Mouse (Mus musculus) small intestine, adult 2 months (tissue): ENCODE data around the gene Pitpnm1.

ENCODE experiments used
- CTCF ChIP-seq: fragments of 200-500 bp; IDR thresholded peaks from 2 replicates; pipeline ENCODE4 v1.5.1; 2012; ENCODE audit warnings: low read depth, mild to moderate bottlenecking, control low read depth, inconsistent platforms, low read length, moderate library complexity, mixed read lengths; ENCODE audit not compliant: insufficient replicate concordance, insufficient read length; ENCODE audit errors: extremely low read depth
- POLR2A ChIP-seq: fragments of 200-500 bp; IDR thresholded peaks from 2 replicates; pipeline ENCODE4 v1.6.1; 2012; ENCODE audit warnings: low read depth, mild to moderate bottlenecking, control low read depth, inconsistent platforms, low read length, moderate library complexity

DNA sequence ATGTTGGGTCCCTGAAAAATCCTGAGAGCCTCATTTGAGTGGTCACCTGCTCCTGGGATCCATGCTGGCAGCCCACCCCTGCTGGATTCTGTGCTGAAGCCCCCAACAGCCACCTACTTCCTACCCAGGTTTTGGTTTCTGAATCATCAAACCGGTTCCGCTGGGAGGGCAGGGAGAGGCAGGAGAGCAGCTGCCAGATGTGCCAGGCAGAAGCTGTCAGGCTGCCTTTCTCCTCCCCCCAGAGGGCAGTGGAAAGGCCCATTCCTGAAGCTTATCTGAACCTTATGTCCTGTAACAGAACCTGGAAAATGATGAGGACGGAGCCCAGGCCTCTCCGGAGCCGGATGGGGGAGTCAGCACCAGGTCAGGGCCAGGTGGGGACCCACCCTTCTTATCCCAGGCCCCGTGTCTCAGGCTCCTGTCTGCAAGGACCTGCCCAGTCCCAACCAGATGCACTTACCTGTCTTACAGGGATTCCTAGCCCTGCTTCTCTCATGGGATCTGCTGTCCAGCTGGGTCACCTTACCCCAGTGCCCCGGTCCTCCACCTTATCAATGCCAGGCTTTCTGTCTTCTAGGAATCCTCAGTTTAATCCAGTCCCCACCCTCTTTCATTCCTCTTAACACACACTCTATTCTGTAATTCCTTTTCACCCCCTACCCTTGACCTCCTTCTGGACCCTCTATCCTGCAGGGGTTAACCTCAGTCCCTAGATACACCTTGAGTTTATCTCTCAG, 27.1 kb downstream of the Pitpnm1 start:
- TF ChIP-seq CTCF (no peak), POLR2A (no peak)
